Mouse (Mus musculus) lung, postnatal 14 days (tissue): ENCODE measurements around the gene Otor.

Experiments used
- DNase-seq: peaks from one replicate; pipeline ENCODE4 v3.0.0; 2021

Otor gene

GRCm38 (mm10) chr2:143078198-143078851, at the start of gene Otor:
TSS of gene Otor (plus strand) at chr2:143078473.
- no peak for DNase-seq

- no peak for DNase-seq
Measured at GRCm38 (mm10) chr2:143031283-143031682, 47.0 kb upstream of the Otor start.

GRCm38 (mm10) chr2:143032378-143033255, 45.7 kb upstream of the Otor start:
- DNase-seq, result no peak

- DNase-seq, result no peak
Measured at GRCm38 (mm10) chr2:143034350-143035085, 43.8 kb upstream of the Otor start.

- no peak for DNase-seq
Measured at GRCm38 (mm10) chr2:143035086-143035593, 43.1 kb upstream of the Otor start.

- DNase-seq, result no peak
Measured at GRCm38 (mm10) chr2:143041596-143041995, 36.7 kb upstream of the Otor start.

- DNase-seq, result no peak
Measured at GRCm38 (mm10) chr2:143055251-143055650, 23.0 kb upstream of the Otor start.

- DNase-seq, result no peak
Measured at GRCm38 (mm10) chr2:143056736-143057135, 21.5 kb upstream of the Otor start.

- DNase-seq, result no peak
Measured at GRCm38 (mm10) chr2:143062432-143062811, 15.9 kb upstream of the Otor start.

- peak; percentile 91 for DNase-seq
Measured at GRCm38 (mm10) chr2:143062812-143063792, 15.2 kb upstream of the Otor start, which contains the start of gene Snrpb2. TSS of gene Snrpb2 (plus strand) at chr2:143063039.

GRCm38 (mm10) chr2:143065914-143066313, 12.4 kb upstream of the Otor start:
- no peak for DNase-seq

- peak; percentile 9 for DNase-seq
Measured at GRCm38 (mm10) chr2:143081693-143082092, 3.4 kb downstream of the Otor start.

- no peak for DNase-seq
Measured at GRCm38 (mm10) chr2:143084852-143085397, 6.7 kb downstream of the Otor start.

- DNase-seq, result no peak
Measured at GRCm38 (mm10) chr2:143089866-143090265, 11.6 kb downstream of the Otor start.

- peak; percentile 53 for DNase-seq
Measured at GRCm38 (mm10) chr2:143093726-143094125, 15.5 kb downstream of the Otor start.

- DNase-seq, result no peak
Measured at GRCm38 (mm10) chr2:143094761-143095160, 16.5 kb downstream of the Otor start.

- DNase-seq, result no peak
Measured at GRCm38 (mm10) chr2:143097170-143097569, 18.9 kb downstream of the Otor start.

- peak; percentile 5 for DNase-seq
Measured at GRCm38 (mm10) chr2:143113859-143114258, 35.6 kb downstream of the Otor start.

- no peak for DNase-seq
Measured at GRCm38 (mm10) chr2:143114716-143115115, 36.4 kb downstream of the Otor start.

- no peak for DNase-seq
Measured at GRCm38 (mm10) chr2:143117453-143117852, 39.2 kb downstream of the Otor start.

GRCm38 (mm10) chr2:143118221-143118620, 39.9 kb downstream of the Otor start:
- DNase-seq, result no peak
